Mouse (Mus musculus) stomach, postnatal 0 days (tissue): ENCODE measurements around the gene Yeats2.

ENCODE experiments used
- CTCF ChIP-seq: IDR thresholded peaks from 2 replicates; pipeline ENCODE4 v1.5.1; 2016; ENCODE audit warnings: antibody characterized with exemption, low read depth, mild to moderate bottlenecking, moderate library complexity
- EP300 ChIP-seq: optimal IDR thresholded peaks from 2 replicates; pipeline ENCODE3; 2016; ENCODE audit warnings: antibody characterized with exemption

GRCm38 (mm10) chr16:20106996-20107395 lies 33.9 kb upstream of the Yeats2 start:
- TF ChIP-seq CTCF (no peak), EP300 (no peak)
